Mouse (Mus musculus) left cerebral cortex, adult 2 months (tissue): ENCODE results near the gene Trpc6. TPM values are rescaled to one million over a fixed set of nuclear protein-coding genes. Genes with fewer than 3 reads are reported as not detected.

Source experiments
- DNase-seq, 2 experiments: peaks; one replicate each; pipeline ENCODE4 v3.0.0; 2021 to 2022; ENCODE audit warnings: low spot score in 2 of 2, mixed read lengths in 1 of 2; ENCODE audit errors: extremely low spot score in 1 of 2
- H3K27ac ChIP-seq: fragments of 200-600 bp; 2 replicates; pipeline ENCODE4 v1.8.1; 2022
- H3K4me3 ChIP-seq: fragments of 200-600 bp; 2 replicates; pipeline ENCODE4 v1.8.1; 2022
- CTCF ChIP-seq: fragments of 200-600 bp; IDR thresholded peaks from 2 replicates; pipeline ENCODE4 v1.8.1; 2022; ENCODE audit warnings: antibody characterized with exemption, mild to moderate bottlenecking, moderate library complexity
- intact Hi-C: fragments of 180-260 bp; cut with DNase I; formaldehyde crosslinking; loops from one replicate; pipeline ENCODE4 v1.15.1; 2025
- total RNA-seq, 2 experiments: library from RNA; stranded (reverse); gene quantifications; 2 replicates each; pipeline ENCODE4 v1.2.3; 2021

Trpc6 gene
- total RNA-seq, 2 experiments from 2014 or later, result 19.0 to 22.4 TPM

DNA sequence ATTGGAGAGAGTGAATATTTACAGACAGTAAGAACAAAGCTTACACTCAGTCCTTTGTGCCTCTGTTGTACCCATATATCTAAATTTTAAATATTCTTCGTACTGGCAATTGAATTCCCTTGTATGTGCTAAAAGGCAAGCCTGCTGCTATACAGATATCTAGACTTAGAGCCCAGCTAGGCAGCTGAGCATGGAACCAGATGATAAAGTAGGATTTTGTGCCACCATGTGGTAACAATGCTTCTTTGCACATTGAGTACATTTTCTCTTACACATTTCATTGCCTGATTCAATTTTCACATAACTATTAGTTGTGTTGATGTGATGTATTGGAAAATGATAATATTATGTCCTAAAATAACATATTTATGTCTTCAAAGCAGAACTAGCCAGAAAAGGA is 132.7 kb downstream of the Trpc6 start:
- no peak overlapping the region for H3K4me3 ChIP-seq
- DNase-seq, result no peak
- peak; percentile 63 for TF ChIP-seq CTCF
- H3K27ac ChIP-seq, result no peak overlapping the region
- intact Hi-C loops, result loop anchor here (2.0 to 10.0 kb wide), 3 partner anchors 450 to 1072 kb away; no protein-coding TSS in a partner anchor

DNA sequence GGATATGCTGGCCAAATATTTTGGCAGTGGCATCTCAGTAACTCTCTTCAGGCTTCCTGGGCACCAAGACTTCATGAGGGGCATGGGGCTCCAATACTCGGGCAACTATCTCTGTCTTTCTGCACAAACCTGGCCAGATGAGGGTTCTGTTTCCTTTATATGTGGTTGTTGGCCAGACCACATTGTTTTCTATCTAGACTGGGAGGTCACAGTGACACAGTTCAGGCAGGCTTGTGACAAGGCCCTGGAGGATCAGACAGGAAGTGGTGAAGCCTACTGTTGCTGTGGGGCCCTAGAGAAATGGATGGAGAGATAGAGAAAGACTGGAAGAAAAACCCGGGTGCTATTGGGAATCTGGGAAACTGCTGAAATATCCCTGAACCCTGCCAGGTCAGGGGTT is 149.2 kb downstream of the Trpc6 start:
- intact Hi-C loops, result no loop called here
- Histone ChIP-seq H3K4me3 (no peak overlapping the region), H3K27ac (no peak overlapping the region)
- no peak for DNase-seq
- TF ChIP-seq CTCF, result no peak

DNA sequence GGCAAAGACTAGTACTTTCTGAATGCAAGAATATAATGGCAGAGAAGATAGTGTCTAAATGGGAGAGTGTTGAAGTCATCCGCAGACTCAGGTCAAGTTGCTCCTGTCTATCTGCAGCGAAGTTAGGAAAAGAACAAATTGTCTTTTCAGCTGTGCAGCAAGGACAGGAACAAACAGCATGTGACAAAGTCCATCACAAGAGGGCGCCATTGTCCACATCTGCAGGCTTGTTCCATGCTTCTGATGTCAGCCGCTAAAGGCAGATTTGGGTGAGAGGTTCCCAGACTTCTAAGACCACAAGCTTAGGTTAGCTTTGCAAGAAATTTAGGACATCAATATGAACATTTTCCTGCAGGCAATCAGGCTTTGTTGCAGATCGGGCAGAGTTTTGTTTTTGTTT is 156.7 kb downstream of the Trpc6 start:
- intact Hi-C loops, result loop anchor here (1.0 to 2.0 kb wide), 3 partner anchors 264 to 674 kb away; no protein-coding TSS in a partner anchor
- DNase-seq, result peak; percentile 76 to 86
- no peak overlapping the region for H3K27ac ChIP-seq
- H3K4me3 ChIP-seq, result no peak overlapping the region
- peak; percentile 87 for TF ChIP-seq CTCF

DNA sequence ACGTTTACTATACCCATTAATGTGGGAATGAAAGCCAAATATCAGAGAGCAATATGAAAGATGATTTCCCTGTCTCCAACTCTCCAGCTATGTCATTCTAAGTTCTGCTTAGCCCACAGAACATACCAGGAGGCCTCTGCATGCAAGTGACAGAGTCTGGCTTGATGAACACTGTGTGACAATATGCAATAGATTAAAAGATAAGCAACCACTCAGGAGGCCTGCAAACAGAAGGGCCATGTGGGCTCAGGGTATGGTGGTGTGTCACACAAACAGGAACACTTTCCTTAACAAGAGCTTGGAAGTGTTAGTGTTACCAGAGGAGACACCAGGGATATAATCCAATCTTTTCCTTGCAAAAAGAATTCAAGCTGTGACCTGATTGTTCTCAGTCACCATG is 159.6 kb downstream of the Trpc6 start:
- Histone ChIP-seq H3K4me3 (no peak overlapping the region), H3K27ac (no peak overlapping the region)
- no peak for DNase-seq
- intact Hi-C loops, result no loop called here
- no peak for TF ChIP-seq CTCF

DNA sequence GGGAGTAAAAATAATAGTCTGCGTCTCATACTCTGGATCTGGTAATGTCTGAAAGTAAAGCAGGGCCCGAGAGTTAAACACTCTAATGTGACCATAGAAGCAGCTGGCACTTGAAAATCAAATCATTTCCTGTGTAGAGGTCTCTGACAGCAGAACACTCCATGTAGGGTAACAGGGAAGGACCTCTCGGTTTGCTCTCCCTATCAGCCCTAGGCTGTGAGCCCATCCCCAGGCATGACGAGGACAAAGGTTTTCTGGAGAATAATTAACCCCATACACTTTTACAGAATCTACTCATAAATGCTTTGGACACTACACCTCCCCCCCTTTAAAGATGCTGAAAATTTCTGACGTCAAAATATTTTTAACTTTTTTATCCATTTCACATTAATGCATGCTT is 160.0 kb downstream of the Trpc6 start:
- TF ChIP-seq CTCF, result no peak
- no peak overlapping the region for H3K27ac ChIP-seq
- intact Hi-C loops, result no loop called here
- no peak for DNase-seq
- no peak overlapping the region for H3K4me3 ChIP-seq

DNA sequence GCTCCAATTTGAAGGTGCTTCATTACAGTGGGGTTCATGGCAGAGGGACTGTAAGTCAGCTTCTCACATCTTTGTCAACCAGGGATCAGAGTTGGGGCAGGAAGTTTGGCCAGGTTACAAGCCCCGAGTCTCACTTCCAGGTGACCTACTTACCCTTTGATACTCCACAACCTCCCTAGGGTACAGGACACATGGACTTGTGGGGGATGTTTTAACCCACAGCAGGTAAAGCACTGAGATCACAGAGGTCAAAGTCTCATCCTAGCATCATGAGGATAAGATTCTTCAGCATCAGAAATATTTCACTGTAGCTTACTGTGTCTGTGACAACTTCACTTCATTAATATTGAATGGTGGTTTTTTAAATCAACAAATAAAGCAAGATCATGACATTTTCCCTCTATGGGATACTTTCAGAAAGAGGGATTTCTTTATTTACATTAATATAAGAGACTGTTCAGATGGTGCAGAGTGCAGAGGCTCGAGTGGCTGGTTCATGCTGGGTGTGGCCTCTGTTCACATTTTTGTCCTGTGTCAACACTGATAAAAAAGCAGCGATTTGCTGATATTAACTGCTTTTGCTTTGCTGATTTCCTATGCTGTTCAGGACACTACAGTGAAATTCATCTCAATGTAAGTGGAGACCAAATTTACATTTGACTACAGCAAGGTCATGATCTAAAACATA is 166.3 kb downstream of the Trpc6 start:
- Histone ChIP-seq H3K4me3 (no peak overlapping the region), H3K27ac (no peak overlapping the region)
- TF ChIP-seq CTCF, result no peak
- DNase-seq, result no peak
- intact Hi-C loops, result no loop called here

DNA sequence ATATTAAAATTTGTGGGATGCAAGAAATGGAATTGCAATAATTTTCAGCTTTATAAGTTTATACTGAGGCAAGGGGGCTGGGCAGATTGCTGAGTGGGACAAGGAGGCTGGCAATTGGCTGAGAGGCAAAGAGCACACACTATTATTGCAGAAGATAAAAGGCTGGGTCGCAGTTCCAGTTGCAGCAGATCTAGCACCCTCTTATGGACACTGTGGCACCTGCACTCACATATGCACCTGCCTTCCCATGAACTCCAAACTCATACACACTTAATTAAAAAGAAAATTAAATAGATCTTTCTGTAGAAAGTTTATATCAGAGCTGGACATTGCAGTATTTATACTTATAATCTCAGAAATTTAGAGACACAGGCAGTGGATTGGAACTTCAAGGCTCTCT is 175.1 kb downstream of the Trpc6 start:
- intact Hi-C loops, result no loop called here
- H3K27ac ChIP-seq, result no peak overlapping the region
- DNase-seq, result no peak
- no peak overlapping the region for H3K4me3 ChIP-seq
- TF ChIP-seq CTCF, result no peak; the same call in none of the 2 replicates

DNA sequence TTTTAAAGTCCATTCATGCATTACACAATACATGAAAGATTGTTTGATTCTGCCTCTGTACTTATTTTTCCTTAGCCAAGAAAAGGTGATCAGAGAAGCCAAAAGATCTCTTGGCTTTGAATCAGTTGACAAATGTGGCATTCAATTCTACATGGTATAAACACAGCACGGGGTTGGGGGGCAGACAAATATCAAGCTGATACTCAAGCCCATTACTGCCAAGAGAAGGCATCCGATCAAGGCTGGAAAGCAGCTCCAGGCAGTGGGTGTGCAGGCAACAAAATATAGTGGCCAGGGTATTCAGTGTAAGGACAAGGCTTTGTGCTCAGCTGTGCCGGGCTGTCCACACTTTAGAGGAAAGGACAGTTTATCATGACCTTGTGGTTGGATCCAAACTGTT is 185.1 kb downstream of the Trpc6 start:
- no peak for TF ChIP-seq CTCF
- no peak for DNase-seq
- H3K4me3 ChIP-seq, result no peak overlapping the region
- intact Hi-C loops, result no loop called here
- no peak overlapping the region for H3K27ac ChIP-seq
